Mouse (Mus musculus) midbrain, embryonic 16.5 days (tissue): Measurements from ENCODE around the gene Zswim3. TPM values are rescaled to one million over a fixed set of nuclear protein-coding genes. Genes with fewer than 3 reads are reported as not detected.

Source experiments
- ATAC-seq: fragments of 200-750 bp; cut with Nextera tagmentation; 2 replicates; pipeline ENCODE4 v1.8.0; 2017; ENCODE audit warnings: moderate TSS enrichment
- H3K27ac ChIP-seq: fragments of 300-500 bp; sonication (generic); 2 replicates; pipeline ENCODE4 v1.5.1; 2014; ENCODE audit warnings: mild to moderate bottlenecking, low read length, mixed read lengths
- H3K27me3 ChIP-seq: fragments of 300-500 bp; sonication (generic); 2 replicates; pipeline ENCODE4 v1.6.1; 2014; ENCODE audit warnings: low read depth, low read length, mixed read lengths; ENCODE audit not compliant: control insufficient read depth, insufficient read depth
- H3K36me3 ChIP-seq: fragments of 300-500 bp; sonication (generic); 2 replicates; pipeline ENCODE4 v1.6.1; 2014; ENCODE audit warnings: mild to moderate bottlenecking, low read length, moderate library complexity, mixed read lengths; ENCODE audit not compliant: control insufficient read depth, insufficient read depth
- H3K4me1 ChIP-seq: fragments of 300-500 bp; sonication (generic); 2 replicates; pipeline ENCODE4 v1.6.1; 2014; ENCODE audit warnings: mild to moderate bottlenecking, low read length, mixed read lengths; ENCODE audit not compliant: control insufficient read depth, insufficient read depth
- H3K4me2 ChIP-seq: fragments of 300-500 bp; sonication (generic); 2 replicates; pipeline ENCODE4 v1.6.1; 2014; ENCODE audit warnings: mild to moderate bottlenecking, low read length, mixed read lengths
- H3K4me3 ChIP-seq: fragments of 300-500 bp; sonication (generic); 2 replicates; pipeline ENCODE4 v1.5.1; 2014; ENCODE audit warnings: low read depth, mild to moderate bottlenecking, low read length, moderate library complexity, mixed read lengths
- H3K9ac ChIP-seq: fragments of 300-500 bp; sonication (generic); 2 replicates; pipeline ENCODE4 v1.6.1; 2014; ENCODE audit warnings: low read depth, low read length, mixed read lengths
- H3K9me3 ChIP-seq: fragments of 300-500 bp; sonication (generic); replicated peaks from 2 replicates; pipeline ENCODE4 v1.6.1; 2014; ENCODE audit warnings: mild to moderate bottlenecking, low read length, mixed read lengths; ENCODE audit not compliant: control insufficient read depth, poor library complexity, severe bottlenecking
- WGBS: fragments of 180-500 bp; shearing (Covaris S2); extraction: QIAGEN DNeasy Blood & Tissue Kit; methylation state at CpG from one replicate; pipeline ENCODE4 v1.1.7; 2014; 5-methylcytosine and 5-hydroxymethylcytosine counted together
- polyA plus RNA-seq: library from polyadenylated mRNA; unstranded; fragments of >200 nt; fragmentation: Nextera tagmentation; extraction: Ambion mirVana; gene quantifications from 2 replicates; pipeline ENCODE4 v1.2.1, GENCODE M21; 2015

Zswim3 gene
- polyA plus RNA-seq, 1 experiment from 2014 or later: 17.4 TPM

GRCm38 (mm10) chr2:164777246-164778014 lies 27.5 kb upstream of the Zswim3 start:
- Histone ChIP-seq H3K9ac (no peak overlapping the region), H3K9me3 (no peaks in the 10 kb centered on the region), H3K27me3 (no peaks in the 10 kb centered on the region), H3K27ac (no peak overlapping the region), H3K4me3 (no peak overlapping the region), H3K36me3 (no peaks in the 10 kb centered on the region), H3K4me1 (no peaks in the 10 kb centered on the region), H3K4me2 (no peak overlapping the region)
- no peak for ATAC-seq
- 82% methylated on average over 30 of the region's 30 CpGs for WGBS

GRCm38 (mm10) chr2:164778015-164778287 lies 26.9 kb upstream of the Zswim3 start:
- Histone ChIP-seq H3K4me1 (no peaks in the 10 kb centered on the region), H3K27ac (no peak overlapping the region), H3K9me3 (no peaks in the 10 kb centered on the region), H3K9ac (no peak overlapping the region), H3K27me3 (no peaks in the 10 kb centered on the region), H3K36me3 (no peaks in the 10 kb centered on the region), H3K4me2 (no peak overlapping the region), H3K4me3 (no peak overlapping the region)
- ATAC-seq: no peak
- WGBS: 92% methylated on average over 11 of the region's 11 CpGs

GRCm38 (mm10) chr2:164778809-164779208 lies 26.1 kb upstream of the Zswim3 start:
- H3K9ac ChIP-seq: no peak overlapping the region
- no peaks in the 10 kb centered on the region for H3K27me3 ChIP-seq
- H3K27ac ChIP-seq: no peak overlapping the region
- no peak overlapping the region for H3K4me3 ChIP-seq
- H3K4me1 ChIP-seq: no peaks in the 10 kb centered on the region
- no peak overlapping the region for H3K4me2 ChIP-seq
- H3K9me3 ChIP-seq: no peaks in the 10 kb centered on the region
- ATAC-seq: no peak
- WGBS: 87% methylated on average over 7 of the region's 7 CpGs
- H3K36me3 ChIP-seq: no peaks in the 10 kb centered on the region

- 72% methylated on average over 8 of the region's 8 CpGs for WGBS
- Histone ChIP-seq H3K36me3 (no peaks in the 10 kb centered on the region), H3K4me3 (no peak within 1 kb of the TSS), H3K9me3 (no peaks in the 10 kb centered on the region), H3K4me2 (no peak within 1 kb of the TSS), H3K4me1 (no peaks in the 10 kb centered on the region), H3K27me3 (no peaks in the 10 kb centered on the region), H3K27ac (no peak within 1 kb of the TSS), H3K9ac (no peak within 1 kb of the TSS)
- no peak for ATAC-seq
Measured at GRCm38 (mm10) chr2:164779481-164780086, 25.3 kb upstream of the Zswim3 start, which contains the start of gene Tnnc2. Tnnc2 (minus strand) TSS chr2:164779967.

- Histone ChIP-seq H3K4me2 (no peak overlapping the region), H3K36me3 (no peaks in the 10 kb centered on the region), H3K9ac (no peak overlapping the region), H3K27me3 (no peaks in the 10 kb centered on the region), H3K27ac (no peak overlapping the region), H3K9me3 (no peaks in the 10 kb centered on the region), H3K4me3 (no peak overlapping the region), H3K4me1 (peaks cover 10% of the 10 kb centered on the region)
- 66% methylated on average over 4 of the region's 4 CpGs for WGBS
- no peak for ATAC-seq
Measured at GRCm38 (mm10) chr2:164781876-164782275, 23.0 kb upstream of the Zswim3 start.

GRCm38 (mm10) chr2:164783926-164784581 lies 20.8 kb upstream of the Zswim3 start:
- ATAC-seq: no peak

GRCm38 (mm10) chr2:164784869-164785420 lies 20.0 kb upstream of the Zswim3 start:
- no peaks in the 10 kb centered on the region for H3K27me3 ChIP-seq
- H3K9ac ChIP-seq: peak overlapping the region; percentile 74
- peak overlapping the region; percentile 72 for H3K4me2 ChIP-seq
- no peak for ATAC-seq
- H3K36me3 ChIP-seq: no peaks in the 10 kb centered on the region
- 12% methylated on average over 7 of the region's 7 CpGs for WGBS
- H3K9me3 ChIP-seq: no peaks in the 10 kb centered on the region
- H3K4me3 ChIP-seq: peak overlapping the region; percentile 64
- peaks cover 27% of the 10 kb centered on the region for H3K4me1 ChIP-seq
- peak overlapping the region; percentile 64; the same call in 1 of the 2 replicates for H3K27ac ChIP-seq

More at GRCm38 (mm10) chr2:164783926-164784581, 20.8 kb upstream of the Zswim3 start:
- Histone ChIP-seq H3K36me3 (no peaks in the 10 kb centered on the region), H3K9me3 (no peaks in the 10 kb centered on the region), H3K27me3 (no peaks in the 10 kb centered on the region), H3K4me3 (no peak overlapping the region), H3K27ac (no peak overlapping the region), H3K9ac (no peak overlapping the region), H3K4me2 (no peak overlapping the region), H3K4me1 (peaks cover 27% of the 10 kb centered on the region)
- WGBS: 78% methylated on average over 7 of the region's 7 CpGs

- ATAC-seq: peak; percentile 78
- under 1% methylated on average over 75 of the region's 89 CpGs for WGBS
- peak within 1 kb of the TSS; percentile 64 for H3K27ac ChIP-seq
Measured at GRCm38 (mm10) chr2:164785481-164786387, 19.2 kb upstream of the Zswim3 start, which contains the start of gene Snx21. Snx21 (plus strand) TSS chr2:164785823.

More at GRCm38 (mm10) chr2:164785481-164786387, 19.2 kb upstream of the Zswim3 start, which contains the start of gene Snx21:
- Histone ChIP-seq H3K27me3 (no peaks in the 10 kb centered on the region), H3K4me1 (peaks cover 27% of the 10 kb centered on the region), H3K9me3 (no peaks in the 10 kb centered on the region), H3K4me2 (peak within 1 kb of the TSS; percentile 72), H3K9ac (peak within 1 kb of the TSS; percentile 74), H3K4me3 (peak within 1 kb of the TSS; percentile 64), H3K36me3 (peaks cover 1% of the 10 kb centered on the region; the same call in 1 of the 2 replicates)
